Mouse (Mus musculus) ES-CJ7 (cell line): ENCODE results near the gene Nop2.
A peak's percentile ranks its signal among the peaks of the same experiment; 100 is the strongest.

Source experiments
- DNase-seq: peaks from one replicate; pipeline ENCODE4 v3.0.0; 2011; ENCODE audit warnings: low read depth, low spot score

Gene Nop2

GRCm38 (mm10) chr6:125131302-125132156, at the start of gene Nop2:
Nop2 (plus strand) TSS chr6:125131909.
- DNase-seq, result peak; percentile 99

DNA sequence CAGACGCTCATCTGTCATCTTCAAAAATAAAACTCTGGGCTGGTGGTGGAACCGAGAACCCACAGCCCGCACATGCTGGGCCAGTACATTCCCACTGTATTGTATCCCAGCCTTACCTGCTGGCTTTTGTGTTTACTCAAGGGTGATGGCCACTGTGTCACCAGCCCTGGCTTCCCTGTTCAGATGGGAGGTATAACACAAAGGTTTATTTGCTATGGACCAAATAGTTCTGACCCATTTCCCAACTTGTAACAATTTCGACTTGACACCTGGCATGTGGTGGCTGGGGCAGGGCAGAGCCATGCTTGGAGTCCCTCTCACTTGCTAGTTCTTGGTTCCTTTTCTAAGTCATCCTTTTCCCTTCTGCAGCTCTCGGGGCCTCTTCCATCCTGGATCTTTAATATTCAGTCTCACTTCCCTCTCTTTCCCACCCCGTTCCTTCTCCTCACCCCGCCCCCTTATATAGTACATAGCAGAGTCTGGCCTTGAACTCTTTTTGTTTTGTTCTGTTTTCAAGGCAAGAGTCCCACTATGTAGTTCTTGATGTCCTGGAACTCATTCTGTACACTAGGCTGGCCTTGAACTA, 48.8 kb upstream of the Nop2 start:
- no peak for DNase-seq

GRCm38 (mm10) chr6:125084424-125084823, 47.3 kb upstream of the Nop2 start:
- peak; percentile 89 for DNase-seq

GRCm38 (mm10) chr6:125087937-125088336, 43.8 kb upstream of the Nop2 start:
- no peak for DNase-seq

DNA sequence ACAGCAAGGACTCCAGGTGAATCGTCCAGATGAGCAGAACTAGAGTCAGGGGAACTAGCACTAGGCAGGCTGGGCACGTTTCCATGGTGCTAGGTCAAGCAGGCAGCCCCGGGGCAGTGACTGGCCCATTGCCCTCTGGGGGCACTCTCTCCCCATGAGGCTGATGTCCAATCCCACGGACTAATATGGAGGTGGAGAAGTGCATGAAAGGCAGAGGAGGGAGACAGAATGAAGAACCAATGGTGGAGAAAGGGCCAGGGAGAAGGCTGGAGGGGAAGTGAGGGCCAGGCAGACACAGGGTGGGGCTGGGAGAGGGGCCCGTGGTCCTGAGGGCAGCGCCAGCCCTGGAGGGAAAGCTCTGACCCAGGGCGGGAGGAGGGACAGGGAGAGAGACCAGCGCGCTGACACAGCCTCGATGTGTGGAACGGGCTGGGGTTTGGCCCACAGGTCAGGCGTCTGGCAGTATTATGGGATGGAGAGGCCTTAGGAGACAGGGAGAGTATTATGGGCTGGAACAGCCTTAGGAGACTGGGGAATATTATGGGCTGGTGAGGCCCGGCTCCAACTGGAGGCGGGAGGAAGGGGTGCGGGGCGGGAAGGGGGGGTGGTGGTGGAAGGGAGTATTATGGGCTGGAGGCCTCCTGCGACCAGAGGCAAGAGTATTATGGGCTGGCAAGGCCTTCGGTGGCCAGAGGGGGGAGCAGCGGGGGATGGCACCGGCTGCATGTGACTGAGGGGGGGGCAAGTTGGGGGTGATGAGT, 43.0 kb upstream of the Nop2 start:
- DNase-seq, result peak; percentile 93

DNA sequence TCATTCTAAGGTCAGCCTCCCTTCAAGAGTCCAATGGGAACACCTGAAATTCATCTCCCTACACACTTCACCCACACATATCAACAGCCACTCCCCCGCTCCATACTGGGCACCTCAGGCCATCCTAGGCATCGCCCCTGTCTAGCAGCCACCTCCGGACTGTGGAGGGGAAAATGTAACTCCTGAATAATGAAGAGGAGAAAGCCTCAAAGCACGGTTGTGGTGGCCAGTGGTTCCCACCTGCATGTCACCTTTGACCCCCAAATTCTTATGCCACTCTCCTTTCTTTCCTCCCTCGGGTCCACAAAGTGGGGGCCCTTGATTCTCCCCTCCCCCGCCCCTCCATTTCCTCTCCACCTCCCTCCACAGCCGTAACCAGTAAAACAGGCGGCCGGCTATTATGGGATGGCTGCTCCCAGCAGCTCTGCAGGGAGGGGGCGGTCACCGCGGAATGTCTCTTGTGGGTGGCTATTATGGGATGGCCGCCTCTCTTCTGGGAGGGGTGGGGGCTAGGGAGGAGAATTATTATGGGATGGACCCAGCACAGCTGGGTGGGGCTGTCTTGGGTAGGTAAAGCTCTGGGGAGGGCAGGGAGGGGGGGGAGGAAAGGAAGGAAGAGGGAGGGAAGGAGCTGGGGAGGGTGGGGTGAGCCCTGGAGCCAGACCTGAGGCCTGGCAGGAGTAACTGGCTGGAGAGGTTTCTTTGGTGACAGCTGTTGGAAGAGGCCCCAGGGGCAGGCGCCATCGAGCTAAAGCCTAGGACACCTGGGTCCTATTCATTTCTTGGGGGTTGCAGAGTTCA, 42.0 kb upstream of the Nop2 start:
- DNase-seq, result peak; percentile 86

DNA sequence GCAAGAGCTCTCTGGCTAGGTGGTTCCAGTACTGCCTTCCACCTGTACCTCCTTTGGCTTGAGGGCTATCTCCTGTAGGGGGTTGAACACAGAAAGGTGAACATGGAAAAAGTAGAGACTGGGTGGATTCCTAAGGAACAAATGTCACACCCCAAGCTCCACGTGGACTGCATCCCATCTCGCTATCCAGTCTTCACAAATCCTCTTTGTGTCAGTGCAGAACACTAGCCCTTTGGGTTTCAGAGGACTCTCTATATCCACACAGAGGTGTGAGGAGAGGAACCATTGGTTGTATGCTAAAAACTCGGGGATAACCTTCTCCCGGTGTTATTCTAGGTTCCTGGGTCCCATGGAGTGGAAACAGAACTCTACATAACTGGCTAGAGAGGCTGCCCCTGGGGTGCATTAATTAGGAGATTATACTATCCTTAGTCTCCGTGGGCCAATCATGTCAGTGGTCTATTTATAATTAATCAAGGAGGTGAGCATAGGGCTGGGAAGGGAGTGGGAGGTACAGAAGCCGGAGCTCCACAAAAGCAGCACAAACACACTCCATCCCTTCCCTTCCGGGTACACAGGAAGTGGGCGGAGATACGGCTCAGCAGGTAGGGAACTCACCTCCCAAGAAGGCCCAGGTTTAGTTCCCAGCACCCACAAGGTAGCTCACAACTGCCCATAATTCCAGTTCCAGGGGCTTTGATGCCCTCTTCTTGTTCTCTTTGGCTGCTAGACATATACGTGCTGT, 41.2 kb upstream of the Nop2 start:
- peak; percentile 93 for DNase-seq

DNA sequence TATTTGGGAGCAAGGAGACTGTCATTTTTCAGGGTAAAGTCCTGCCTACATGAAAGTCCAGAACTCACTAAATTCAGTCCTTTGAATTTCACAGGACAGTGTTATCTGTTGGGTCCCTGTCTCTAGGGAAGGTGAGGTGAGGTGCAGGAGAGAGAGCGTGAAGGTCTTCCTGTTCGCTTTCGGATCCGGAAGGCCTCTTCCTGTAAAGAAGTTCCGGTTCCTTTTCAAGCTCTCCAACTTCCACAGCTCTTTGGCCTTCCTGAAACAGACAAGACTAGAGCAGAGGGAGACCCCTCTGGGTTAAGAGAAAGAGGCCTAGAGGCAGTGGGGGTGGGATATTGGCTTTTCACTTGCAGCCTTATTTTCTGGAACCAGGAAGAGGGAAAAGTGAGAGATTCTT, 39.3 kb upstream of the Nop2 start:
- DNase-seq, result no peak

DNA sequence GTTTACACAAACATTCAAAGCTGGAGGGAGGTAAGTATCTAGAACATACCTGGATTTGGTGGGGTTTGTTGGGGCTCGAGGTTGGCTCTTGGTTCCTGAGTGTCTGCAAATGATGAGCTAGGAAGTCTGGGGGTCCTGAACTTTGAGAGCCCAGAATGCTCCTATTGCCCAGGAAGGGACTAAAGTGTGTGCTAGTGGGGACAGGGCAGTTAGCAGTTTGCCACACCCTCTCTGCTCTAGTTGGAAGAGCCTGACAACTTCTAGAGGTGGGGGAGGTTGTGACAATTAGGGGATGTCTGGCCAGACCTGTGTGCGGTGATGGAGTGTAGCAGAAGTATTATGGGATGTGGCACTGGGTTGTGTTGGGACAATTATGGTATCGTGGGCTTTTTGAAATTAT, 36.9 kb upstream of the Nop2 start:
- DNase-seq, result peak; percentile 44

- DNase-seq, result peak; percentile 92
These were observed 36.1 kb upstream of the Nop2 start, which contains the start of gene Chd4 for GRCm38 (mm10) chr6:125095391-125096278. Chd4 (plus strand) TSS chr6:125095981.

DNA sequence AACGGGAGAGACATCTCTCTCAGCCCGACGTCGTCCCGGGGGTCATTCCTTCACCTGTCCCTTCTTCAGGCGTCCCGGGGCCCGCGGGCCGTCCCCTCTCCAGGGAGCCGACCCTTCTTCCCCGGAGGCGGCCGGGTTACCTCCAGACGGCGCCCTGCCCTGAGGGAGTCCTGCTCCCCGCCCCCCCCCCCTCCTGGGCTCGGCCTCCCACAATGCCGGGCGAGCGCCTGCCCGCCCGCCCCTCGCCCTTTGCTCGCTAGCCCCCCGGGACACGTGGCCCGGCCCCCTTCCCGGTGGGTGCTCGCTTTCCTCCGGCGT, 35.5 kb upstream of the Nop2 start:
- no peak for DNase-seq

DNA sequence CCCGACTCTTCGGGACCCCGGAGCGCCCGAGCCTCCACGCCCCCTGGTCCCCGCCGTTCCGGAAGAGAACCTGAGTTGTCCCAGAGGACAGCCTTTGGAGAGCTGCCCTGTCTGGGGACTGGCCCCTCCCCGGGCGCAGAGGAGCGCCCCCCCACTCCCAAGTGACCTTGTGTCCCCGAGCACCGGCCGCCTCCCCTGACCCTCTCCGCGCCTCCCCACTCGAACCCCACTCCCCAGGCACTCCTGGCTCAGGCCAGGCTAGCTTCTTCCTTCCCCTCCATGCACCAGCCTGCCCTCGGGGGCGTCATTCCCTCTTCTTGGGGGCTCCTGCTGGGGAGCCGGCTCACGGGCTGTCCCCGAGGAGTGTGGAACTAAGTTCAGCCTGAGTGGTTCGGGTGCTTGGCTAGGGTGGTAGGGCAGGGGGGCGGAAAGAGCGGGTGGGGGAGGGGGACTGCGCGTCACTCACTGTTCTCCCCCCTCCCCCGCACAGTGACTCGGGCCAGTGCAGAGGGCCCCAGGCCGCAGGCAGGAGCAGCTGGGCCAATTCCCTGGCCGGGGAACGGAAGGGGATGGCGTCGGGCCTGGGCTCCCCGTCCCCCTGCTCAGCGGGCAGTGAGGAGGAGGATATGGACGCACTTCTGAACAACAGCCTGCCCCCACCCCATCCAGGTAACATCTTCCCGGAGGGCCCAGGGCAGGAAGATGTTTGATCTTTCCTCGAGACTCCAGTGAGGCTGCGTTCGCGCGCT, 34.9 kb upstream of the Nop2 start:
- peak; percentile 35 for DNase-seq

GRCm38 (mm10) chr6:125097346-125097689, 34.4 kb upstream of the Nop2 start:
- peak; percentile 45 for DNase-seq

DNA sequence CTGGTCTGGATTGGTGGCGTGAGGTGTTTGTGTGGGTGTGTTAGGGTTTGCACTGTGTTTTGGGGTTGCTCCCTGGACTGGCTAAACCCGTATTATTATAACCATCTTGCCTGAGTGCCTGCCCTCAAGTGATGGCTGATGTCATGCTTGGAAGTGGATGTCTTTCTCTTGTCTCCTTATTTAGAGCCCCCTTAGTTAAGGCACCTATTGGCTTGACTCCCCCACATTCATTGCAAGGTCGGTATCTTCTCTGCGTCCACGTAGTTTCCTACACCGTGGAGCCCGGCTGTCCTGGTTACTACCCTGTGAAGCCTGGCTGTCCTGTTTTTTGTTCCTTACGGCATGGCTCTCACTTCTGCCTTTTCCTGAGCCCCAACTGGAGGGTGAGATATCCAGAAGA, 33.8 kb upstream of the Nop2 start:
- no peak for DNase-seq

DNA sequence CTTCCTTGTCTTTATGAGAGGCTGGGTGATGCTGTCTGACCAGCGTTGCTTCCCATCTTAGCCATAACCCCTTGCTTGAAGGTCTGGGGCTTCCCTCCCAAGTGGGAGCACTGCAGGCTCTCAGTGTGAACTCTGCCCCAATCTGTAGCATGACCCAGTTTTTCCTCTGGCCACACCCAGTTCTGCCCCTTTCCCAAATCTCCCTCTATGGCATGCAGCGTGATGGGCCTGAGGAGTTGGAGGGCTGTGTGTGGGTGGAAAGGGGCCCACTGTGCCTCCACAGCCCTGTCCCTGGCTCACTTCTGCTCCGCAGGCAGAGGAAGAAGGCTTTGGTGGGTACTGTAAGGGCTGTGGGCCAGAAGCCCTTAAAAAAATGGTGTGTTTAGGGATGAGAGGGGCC, 33.2 kb upstream of the Nop2 start:
- no peak for DNase-seq

- no peak for DNase-seq
These were observed 32.2 kb upstream of the Nop2 start for GRCm38 (mm10) chr6:125099421-125099971.

DNA sequence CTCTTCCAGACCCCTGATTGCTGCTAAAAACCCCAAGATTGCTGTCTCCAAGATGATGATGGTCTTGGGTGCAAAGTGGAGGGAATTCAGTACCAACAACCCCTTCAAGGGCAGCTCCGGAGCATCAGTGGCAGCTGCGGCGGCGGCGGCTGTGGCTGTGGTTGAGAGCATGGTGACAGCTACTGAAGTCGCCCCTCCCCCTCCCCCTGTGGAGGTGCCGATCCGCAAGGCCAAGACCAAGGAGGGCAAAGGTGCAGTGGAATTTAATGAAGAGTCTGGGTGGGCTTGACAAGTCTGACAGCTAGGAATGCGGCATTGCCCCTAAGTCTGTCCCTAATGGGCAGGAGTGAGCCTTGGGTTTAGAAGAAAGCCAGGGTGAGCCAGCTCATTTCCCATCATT, 30.3 kb upstream of the Nop2 start:
- DNase-seq, result no peak

DNA sequence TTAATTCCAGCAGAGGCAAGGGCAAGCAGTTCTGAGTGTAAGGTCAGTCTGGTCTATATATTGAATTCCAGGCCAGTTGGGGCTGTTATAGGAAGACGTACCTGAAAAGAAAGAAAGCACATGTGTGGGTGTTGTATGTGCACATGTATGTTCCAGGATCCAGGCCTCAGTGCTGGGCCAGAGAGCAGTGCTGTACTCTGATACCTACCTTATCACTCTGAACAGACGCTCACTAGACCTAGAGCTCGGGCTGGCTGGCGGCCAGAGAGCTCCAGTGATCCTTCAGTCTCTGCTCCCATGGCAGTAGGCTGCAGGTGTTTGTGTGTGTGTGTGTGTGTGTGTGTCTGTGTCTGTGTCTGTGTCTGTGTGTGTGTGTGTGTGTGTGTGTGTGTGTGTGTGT, 27.5 kb upstream of the Nop2 start:
- no peak for DNase-seq

DNA sequence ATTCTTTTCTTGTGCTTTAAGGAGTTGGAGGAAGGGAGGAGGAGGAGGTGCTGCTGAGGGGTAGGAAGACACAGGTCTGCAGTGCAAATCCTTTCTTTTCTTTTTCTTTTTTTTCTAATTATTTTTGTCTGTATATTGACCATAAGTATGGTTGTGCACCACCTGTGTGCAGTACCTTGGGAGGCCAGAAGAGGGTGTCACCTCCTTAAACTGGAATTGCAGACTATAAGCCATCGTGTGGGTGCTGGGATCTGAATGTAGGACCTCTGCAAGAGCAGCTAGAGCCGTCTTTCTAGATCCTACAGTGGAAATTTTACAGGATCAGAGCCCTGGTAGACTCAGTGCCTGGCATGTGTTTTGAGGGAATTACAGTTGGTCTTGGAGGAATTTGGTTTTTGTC, 24.0 kb upstream of the Nop2 start:
- DNase-seq, result peak; percentile 65
